Mouse (Mus musculus): ENCODE data around the gene Chd1l. TPM values are rescaled to one million over a fixed set of nuclear protein-coding genes. Genes with fewer than 3 reads are reported as not detected.

The Chd1l gene
- total RNA-seq (2021) = 10 to 100 TPM in 1 of 2 experiments, 1 to 10 TPM in 1; 9.8 to 18.5 TPM
- long read RNA-seq, experiment 1, transcript Chd1l-201 (23 exons, 3,008 nt) = major isoform, 6 of 23 reads
- long read RNA-seq, experiment 1, partial matches to known transcripts = 3 of 23 reads
- long read RNA-seq, experiment 1, other reads (novel, unspliced or antisense) = 14 of 23 reads
- long read RNA-seq, experiment 2, partial matches to known transcripts = 1 of 8 reads
- long read RNA-seq, experiment 2, other reads (novel, unspliced or antisense) = 3 of 8 reads

DNA sequence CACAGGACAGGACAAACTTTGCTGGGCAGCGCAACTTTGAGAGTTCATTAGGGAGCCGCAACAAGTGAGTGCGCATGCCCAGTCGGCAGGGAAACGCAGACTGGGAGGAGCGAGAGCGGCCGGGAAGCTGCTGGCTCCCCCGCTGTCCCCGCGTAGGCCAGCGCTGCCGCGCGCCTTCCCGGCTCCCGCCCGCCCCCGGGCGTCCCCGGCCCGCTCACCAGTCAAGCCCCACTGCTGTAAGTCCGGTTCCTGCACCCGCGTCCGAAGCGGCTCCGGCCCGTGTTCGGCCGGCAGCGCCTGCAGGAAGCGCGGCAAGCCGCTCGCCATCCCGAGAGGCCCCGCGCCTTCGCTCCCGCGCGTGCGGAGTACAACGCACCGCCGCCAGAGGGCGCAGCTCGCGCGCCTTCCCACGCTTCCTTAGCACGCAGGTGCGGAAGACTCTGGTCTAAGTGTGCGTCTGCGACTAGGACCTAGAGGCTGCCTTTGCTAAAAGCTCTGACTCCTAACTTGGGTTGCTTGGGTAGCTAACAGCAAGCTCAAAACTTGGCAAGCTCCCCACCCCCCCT lies at the start of gene Chd1l:
Chd1l (minus strand) TSS at position 359 of the 566 bp plus-strand sequence.
- DNase-seq = peak; percentile 94 to 95

DNA sequence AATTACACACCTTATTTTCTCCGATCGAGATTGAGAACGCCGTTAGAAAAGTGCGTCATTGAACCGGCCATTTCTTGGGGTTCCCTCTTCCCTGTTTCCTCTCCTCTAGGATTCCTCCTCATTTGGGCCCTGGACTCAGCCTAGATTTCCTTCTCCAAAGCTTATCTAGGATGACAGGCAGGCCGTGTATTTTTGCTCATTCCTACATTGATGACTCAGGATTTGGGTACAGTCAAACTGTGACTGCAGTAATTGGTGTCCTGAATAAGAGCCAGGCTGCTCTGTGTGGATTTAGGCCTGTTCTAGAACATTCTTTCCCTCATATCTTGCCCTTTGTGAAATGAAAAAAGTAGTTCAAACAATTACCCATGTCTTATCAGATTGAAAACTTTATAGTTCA lies 49.7 kb upstream of the Chd1l start:
- peak; percentile 5 to 22 for DNase-seq

DNA sequence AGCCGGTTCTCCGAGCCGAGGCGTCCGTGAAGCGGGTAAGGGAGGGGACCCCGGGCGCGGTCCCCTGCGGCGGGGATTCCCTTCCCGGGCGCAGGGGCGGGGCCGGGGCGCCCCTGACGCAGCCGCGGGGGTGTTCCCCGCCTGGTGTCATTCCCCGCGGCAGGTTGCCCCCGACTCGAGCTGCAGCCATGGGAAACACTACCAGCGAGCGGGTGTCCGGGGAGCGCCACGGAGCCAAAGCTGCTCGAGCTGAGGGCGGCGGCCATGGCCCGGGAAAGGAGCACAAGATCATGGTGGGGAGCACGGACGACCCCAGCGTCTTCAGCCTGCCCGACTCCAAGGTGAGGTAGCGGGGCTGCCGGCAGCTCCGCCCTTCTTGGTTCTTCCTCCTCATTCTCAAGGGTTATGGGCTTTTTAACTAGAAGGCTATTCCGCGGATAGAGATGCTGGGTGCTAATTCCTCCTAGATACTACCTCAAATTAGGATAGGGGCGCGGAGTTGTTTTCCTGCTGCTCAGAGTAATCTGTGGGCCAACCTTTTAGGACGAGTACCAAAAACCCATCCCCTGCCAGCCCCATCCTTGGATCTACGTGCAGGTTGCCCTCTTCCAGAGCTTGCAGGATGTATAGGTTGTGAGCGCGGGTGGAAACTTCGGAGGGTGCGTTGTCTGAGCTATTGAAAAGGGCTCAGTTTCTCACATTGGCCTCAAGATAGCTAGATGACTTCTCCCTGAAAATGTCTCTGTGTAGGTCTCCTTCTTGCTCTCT lies 48.6 kb upstream of the Chd1l start:
- DNase-seq = peak; percentile 75 to 87

DNA sequence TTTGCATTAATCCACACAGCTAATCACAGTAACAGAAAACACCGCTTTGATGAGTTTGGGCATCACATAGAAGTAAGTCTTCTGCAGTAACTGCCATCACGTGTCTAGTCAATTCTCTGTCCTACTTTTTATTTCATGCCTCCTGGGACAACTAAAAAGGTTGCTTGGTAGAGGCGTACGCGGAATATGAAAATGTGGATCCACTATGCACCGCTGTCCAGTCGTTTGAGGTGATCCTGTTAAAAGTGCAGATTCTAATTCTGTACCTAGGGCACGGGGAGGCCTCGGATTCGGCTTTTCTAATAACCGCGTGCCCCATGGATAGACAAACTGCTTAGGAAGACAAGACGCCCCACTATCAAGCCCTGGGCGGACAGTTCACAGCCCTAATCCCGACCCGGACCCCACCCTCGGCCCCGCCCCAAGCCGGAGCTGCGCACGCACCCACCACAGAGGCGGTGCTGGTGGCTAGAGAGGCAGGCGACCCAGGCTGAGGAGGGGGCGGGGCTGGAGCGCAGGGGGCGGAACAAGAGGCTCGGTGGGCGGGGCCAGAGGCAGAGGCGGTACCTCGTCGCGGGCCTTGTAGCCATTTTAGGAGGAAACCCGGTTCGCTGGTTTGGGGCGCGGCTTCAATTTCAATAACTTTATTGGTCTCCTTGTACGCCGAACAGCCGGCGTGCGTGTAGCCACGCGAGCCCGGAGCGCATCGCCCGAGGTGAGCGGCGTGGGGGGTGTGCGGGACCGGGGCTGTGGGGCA lies 47.8 kb upstream of the Chd1l start, which contains the start of gene Prkab2:
Prkab2 (plus strand) TSS at position 539 of the 757 bp plus-strand sequence.
- peak; percentile 99 to 100 for DNase-seq

DNA sequence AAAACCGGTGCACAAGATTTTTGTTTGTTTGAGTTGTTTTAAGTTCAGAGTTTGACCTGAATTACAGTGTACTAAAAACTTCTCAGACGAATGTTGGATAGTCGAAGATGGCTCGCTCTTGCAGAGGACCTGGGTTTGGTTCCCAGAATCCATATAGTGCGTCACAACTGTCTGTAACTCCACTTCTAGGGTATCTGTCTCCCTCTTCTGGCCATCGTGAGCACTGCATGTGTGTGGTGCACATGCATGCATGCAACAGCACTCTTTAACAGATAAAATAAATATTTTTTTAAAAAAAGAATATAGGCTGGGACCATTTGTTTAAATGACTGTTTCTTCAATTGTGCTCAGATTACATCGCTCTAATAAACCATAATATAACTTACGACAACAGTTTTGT lies 44.9 kb upstream of the Chd1l start:
- DNase-seq = peak in 1 of 2 experiments; percentile 18

DNA sequence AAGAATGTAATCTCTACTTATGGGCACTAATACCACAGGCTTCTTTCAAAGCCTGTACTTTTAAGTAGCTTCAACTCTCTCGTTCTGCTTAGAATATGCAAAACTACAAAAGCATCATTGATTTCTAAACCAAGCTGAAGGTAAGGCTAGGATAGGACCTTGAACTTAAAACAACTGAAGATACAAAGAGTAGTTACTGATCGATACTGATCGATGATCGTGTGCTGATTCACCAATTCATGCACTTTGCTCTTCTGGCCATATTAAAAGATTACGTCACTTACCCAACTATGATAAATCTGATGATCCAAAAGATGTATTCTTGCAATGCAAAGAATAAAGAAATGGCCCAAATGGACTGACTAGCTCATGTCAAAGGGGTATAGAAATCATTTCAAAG lies 43.8 kb upstream of the Chd1l start:
- DNase-seq = no peak

DNA sequence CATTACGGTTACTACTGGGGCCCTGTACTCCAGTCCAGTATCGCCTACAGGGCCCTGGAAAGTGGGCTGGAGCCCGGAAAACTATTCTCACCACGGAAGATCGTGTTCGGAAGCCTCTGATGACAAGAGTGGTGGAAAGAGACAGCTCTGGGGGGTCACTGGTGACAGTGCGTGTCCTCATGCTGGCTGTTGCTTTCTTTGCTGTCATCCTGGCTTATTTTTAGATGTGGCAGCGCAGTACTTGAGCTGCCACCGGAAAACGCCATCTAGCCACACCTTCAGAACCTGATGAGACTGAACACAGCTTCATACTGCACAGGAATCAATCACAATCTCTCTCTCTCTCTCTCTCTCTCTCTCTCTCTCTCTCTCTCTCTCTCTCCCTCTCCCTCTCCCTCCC lies 41.6 kb upstream of the Chd1l start:
- no peak for DNase-seq

DNA sequence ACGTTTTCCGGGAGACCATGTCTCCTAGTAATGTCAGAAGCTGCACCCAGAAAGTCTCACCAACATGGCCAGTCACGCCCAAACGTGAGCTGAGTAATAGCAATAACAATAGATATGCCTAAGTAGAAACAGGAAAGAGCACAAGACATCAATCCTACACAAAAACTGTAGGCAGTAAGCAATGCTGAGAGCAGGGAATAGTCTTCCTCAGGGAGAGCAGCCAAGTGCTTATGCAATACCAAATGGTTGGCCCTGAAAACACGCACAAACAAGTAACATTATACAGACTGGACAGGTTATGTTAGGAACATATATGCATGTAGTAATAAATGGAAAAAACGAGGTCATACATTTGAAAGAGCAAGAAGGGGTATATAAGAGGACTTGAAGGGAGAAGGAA lies 39.5 kb upstream of the Chd1l start:
- no peak for DNase-seq

DNA sequence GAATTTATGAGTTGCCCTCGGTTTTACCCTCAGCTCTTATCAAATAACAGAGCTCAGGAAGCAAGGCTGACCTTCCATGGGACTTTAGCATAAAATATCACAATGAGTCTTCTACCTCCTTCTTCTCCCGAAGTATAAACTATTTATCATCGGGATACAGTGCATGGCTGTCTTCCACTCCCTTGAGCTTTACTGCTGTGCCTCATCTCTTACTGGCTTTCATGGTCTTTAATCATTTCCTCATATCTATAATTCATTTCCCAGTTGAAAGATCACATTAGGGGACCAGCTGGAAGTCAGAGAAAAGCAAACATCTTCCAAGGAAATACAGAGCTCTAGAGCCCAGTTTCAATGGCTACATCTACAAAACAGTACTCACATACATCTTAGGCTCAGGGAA lies 39.0 kb upstream of the Chd1l start:
- DNase-seq = no peak

DNA sequence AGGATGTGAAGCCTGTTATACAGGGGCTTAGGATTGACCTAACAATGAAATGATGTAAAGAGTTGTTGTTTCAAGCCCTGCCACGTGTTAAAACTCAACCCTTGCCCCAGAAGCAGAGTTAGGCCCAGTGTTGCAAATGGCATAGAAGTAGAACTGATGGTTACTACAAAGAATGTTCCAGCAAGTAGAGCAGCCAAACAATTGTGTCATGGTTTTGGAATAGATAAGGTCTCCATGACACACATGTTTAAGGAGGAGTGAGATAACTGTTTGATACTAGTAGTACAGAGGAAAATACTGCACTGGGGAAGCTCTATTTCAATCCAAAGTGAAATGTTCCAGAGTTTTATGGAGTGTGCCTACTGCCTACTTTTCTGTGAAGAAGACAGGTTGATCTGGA lies 38.5 kb upstream of the Chd1l start:
- DNase-seq = no peak

DNA sequence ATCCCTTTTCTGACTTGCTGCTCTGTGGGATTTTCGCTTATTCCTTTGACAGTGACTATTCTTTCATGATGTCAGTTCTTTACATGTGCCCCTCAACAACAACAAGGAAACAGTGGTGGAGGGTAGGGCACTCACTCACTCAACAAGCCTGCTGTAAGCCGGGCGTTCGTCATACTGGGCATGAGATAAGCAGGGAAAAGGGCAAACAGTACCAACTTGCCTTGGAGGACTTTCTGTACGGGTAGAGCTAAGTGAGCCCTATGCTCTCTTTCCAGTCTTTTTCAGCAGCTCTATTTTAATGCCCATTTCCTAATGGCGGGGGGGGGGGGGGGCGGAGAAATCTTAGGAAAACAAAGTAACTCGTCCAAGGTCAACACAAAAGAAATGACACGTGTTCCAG lies 32.0 kb upstream of the Chd1l start:
- DNase-seq = no peak

DNA sequence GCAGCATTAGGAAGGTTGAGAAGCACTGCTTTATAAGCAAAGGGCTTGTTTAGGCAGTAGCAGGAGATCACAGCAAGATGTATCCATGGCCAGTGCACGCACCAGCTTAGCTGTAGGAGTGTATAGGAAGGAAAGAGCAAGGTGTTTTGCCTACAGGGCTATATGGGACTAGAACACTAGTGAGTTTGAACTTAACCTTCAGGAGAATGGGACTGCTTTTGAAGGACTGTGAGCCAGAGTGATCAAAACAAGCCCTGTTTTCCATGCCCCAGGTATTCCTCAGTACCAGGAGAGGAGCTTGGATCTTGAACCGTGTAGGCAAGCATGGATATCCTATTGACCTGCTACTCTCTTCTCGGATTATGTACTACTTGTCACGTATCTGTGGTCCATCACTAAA lies 31.4 kb upstream of the Chd1l start:
- no peak for DNase-seq

DNA sequence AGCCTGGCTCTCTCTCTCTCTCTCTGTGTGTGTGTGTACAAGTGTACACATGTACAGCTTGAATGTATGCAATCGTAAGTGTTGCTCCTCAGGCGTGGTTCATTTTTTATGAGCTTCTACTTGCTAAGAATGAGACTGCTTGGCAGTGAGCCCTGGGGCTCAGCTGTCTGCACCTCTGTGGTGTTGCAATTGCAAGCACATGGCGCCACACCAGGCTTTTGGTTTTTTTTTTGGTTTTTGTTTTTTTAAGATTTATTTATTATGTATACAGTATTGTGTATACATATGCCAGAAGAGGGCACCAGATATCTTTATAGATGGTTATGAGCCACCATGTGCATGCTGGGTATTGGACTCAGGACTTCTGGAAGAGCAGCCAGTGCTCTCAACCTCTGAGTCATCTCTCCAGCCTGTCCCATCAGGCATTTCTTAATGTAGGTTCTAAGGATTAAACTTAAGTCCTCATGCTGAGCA lies 24.3 kb upstream of the Chd1l start:
- DNase-seq = peak; percentile 34 to 60

DNA sequence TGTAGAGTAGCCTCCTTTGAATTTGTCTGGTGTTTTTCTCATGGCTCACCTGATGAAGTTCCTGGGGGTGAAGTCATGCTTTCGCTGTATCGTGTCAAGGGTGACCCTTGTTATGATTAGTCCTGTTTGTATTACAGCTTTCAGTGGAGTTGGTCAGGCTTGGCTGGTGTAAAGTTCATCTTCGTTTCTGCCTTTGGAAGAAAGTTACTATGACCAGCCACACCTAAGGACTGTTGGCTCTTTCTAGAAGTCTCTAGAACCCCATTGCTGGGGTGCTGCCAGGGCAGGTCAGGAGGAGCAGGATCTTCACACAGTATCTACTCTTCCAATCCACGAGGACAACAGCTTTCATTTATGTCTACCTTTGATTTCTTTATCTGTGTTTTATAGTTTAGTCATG lies 23.5 kb upstream of the Chd1l start:
- DNase-seq = no peak

DNA sequence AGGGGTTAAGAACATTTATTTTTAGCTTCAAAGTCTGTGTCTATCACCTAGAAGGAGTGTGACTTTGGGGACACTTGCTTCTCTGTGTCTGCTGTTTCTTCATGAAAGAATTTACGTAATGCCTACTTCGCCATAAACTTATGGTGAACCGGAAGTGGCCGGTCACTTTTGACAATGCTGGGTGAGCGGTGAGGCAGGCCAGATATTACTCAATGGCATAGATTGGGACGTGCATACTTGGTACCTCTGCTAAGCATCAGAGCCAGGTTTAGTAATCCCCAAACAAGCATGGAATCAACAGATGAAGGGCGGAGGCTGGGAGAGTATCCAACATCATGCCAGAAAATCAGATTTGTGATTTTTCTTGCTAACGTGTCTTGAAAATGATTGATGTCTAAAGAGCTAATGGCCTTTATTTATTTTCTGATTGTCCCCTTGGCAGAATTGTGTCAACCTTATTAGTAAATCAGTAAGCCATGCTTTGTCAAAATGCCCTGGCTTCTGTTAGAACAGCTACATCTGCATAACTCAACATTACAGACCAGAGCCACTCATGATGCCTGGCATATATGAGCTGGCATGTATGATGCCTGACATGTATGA lies 21.4 kb upstream of the Chd1l start:
- no peak for DNase-seq

DNA sequence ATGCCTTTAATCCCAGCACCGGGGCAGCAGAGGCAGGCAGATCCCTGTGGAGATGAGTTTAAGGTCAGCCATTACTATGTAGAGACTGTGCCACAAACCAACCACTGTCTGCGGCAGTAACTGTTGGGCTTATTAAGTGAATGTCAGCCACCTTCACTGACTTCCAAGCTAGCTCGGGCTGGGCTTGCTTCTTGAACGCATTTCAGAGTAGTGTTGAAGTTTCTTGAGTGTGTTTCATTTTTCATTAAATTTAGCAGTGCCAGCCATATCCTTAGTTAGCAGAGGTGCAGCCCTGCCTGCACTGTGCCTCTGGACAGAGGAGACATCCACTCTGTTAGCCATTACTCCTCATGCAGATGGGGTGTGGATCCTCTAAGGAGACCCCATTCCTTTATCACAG lies 20.7 kb upstream of the Chd1l start:
- DNase-seq = no peak

DNA sequence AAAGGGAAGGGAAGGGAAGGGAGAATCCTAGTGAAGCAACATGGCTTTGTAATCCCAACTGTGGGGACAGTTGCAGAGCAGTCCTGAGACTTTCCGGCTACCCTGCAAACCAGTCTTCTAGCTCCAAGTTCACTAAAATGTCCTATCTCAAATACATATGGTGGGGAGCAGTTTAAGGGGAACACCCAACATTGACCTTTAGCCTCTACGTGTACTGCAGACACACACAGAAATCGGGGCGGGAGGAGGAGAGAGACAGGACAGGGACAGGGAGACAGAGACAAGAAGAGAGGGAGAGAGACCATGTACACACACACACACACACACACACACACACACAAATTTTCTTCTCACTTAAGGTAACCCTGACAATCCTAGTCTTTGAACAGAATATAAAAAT lies 19.9 kb upstream of the Chd1l start:
- DNase-seq = no peak

DNA sequence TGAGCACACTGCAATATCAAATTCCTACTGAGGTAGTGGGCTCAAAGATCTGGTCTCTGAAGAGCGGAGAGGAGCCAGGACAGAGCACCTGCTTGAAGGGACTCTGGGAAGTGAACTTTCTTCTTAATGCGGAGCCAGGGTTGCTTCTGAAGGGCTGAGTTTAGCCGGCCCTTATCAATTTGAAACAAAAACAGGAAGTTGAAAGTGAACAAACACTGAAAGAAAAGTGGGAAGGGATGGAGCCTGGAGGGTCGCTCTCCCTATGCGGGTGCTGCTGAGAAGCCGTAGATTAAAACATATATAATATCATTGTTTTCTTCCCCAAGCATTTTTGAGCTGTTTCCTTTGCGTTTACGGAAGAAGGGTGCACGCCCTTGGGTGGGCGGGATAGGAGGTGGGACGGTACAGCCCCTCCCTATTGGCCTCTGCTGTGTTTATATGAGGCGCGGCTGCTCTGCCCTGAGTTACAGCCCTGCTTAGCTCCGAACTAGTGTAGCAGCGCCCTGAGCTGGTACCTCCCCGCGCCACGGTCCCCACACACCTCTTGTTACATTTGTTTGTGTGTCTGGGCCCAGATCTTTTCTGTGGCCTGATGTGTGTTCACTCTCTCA lies 18.5 kb upstream of the Chd1l start, which contains the start of gene Fmo5:
Fmo5 (plus strand) TSS at position 414 of the 611 bp plus-strand sequence.
- peak; percentile 80 to 88 for DNase-seq

DNA sequence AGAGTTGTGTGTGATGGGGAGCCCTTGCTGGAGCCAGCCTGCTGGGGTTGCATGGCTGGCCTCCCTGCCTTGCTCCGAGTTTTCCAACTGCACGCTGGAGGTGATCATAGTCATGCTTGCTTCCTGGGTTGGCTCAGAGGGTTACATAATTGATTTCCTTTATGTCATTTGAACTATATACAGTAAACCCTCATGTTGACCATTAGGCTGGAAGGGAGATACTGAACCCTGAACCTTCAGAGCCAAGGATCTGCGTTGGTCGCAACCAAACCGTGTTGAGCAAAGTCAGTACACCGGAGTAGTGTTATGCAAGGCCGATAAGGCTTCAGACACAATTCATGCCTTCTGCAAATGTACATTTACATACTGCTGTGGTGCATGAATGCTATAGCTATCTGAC lies 17.9 kb upstream of the Chd1l start:
- DNase-seq = no peak

DNA sequence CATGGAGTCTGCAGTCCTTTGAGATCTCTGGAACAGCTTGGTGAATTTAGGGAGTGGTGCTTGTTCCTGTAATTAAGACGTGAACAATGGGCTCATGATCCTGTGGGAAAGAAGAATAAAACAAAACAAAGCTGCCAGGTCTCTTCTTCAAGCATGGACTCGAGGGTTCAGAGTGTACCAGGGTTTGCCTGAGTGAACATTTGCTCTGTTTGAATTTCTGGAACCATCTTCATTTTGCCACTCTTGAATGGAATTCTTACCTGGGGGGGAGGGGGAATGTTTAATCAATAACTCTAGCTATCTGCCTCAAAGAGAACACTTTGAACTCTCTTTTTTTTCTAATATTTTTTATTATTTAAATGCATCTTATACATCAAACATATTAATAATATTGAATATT lies 14.6 kb upstream of the Chd1l start:
- no peak for DNase-seq

DNA sequence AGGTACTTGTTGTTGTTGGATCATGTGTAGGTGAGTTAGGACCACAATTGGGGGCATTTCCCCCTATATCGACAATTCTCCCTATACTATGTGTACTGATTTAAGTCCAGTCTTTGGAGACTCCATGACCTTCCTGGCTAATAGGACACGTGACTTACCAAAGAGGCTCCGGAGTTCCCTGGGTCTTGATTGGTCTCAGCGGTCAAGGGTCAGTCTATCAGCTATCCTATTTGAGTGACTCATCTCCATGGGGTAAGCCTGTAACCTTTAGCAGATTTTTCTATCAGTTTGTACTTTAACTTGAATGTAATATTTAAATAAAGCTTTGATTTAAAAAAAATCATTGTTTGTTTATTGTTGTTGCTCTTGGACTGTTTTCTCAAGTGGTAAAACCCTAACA lies 10.7 kb upstream of the Chd1l start:
- no peak for DNase-seq

DNA sequence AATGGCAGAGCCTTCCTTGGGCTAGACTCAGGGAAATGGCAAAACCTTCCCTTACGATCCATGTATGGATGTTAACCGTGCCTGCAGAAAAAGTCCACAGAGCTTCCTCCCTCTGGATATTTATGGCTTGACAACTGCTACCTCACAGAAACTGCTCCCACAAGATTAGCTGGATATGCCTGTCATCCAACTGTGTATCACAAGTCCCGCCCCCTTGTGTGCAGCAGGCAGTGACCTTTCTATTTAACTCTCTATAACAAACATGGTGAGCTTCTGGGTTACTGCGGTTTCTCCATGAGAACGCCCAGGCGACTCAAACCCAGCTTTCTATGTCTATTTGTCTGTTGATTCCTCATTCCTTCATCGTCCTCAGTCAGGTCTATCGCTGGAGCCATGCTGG lies 7.9 kb upstream of the Chd1l start:
- no peak for DNase-seq
